Mouse (Mus musculus) small intestine, adult 2 months (tissue): ENCODE measurements around the gene Gapvd1. TPM values are rescaled to one million over a fixed set of nuclear protein-coding genes. Genes with fewer than 3 reads are reported as not detected.

Source experiments
- H3K27ac ChIP-seq: fragments of 200-500 bp; 2 replicates; pipeline ENCODE4 v1.5.1; 2012; ENCODE audit warnings: low read depth, low read length, control low read depth, inconsistent platforms; ENCODE audit not compliant: insufficient read depth
- H3K27me3 ChIP-seq: fragments of 200-500 bp; 2 replicates; pipeline ENCODE4 v1.6.1; 2012; ENCODE audit warnings: mild to moderate bottlenecking, moderate library complexity, low read length, inconsistent platforms; ENCODE audit not compliant: control insufficient read depth, insufficient read depth
- H3K36me3 ChIP-seq: fragments of 200-500 bp; 2 replicates; pipeline ENCODE4 v1.6.1; 2012; ENCODE audit warnings: mild to moderate bottlenecking, low read length, control low read depth, inconsistent platforms; ENCODE audit not compliant: control insufficient read depth, insufficient read depth
- H3K4me1 ChIP-seq: fragments of 200-500 bp; 2 replicates; pipeline ENCODE4 v1.6.1; 2012; ENCODE audit warnings: low read length, inconsistent platforms, mixed read lengths; ENCODE audit not compliant: control insufficient read depth, insufficient read depth, insufficient read length
- H3K4me3 ChIP-seq: fragments of 200-500 bp; 2 replicates; pipeline ENCODE4 v1.5.1; 2012; ENCODE audit warnings: low read depth, mild to moderate bottlenecking, control low read depth, inconsistent platforms, low read length, moderate library complexity
- CTCF ChIP-seq: fragments of 200-500 bp; IDR thresholded peaks from 2 replicates; pipeline ENCODE4 v1.5.1; 2012; ENCODE audit warnings: low read depth, mild to moderate bottlenecking, control low read depth, inconsistent platforms, low read length, moderate library complexity, mixed read lengths; ENCODE audit not compliant: insufficient replicate concordance, insufficient read length; ENCODE audit errors: extremely low read depth
- POLR2A ChIP-seq: fragments of 200-500 bp; IDR thresholded peaks from 2 replicates; pipeline ENCODE4 v1.6.1; 2012; ENCODE audit warnings: low read depth, mild to moderate bottlenecking, control low read depth, inconsistent platforms, low read length, moderate library complexity
- WGBS: fragments of 180-500 bp; shearing (Covaris S2); methylation state at CpG from one replicate; pipeline ENCODE4 v1.1.7; 2018; 5-methylcytosine and 5-hydroxymethylcytosine counted together
- polyA plus RNA-seq: library from polyadenylated mRNA; depleted of rRNA; stranded (reverse); fragments of >200 nt; gene quantifications from 2 replicates; pipeline ENCODE4 v1.2.3, GENCODE M21; 2012

Gene Gapvd1
- polyA plus RNA-seq, 1 experiment = 7.3 TPM

GRCm38 (mm10) chr2:34708675-34709074, 46.4 kb downstream of the Gapvd1 start:
- TF ChIP-seq POLR2A (no peak), CTCF (no peak)
- Histone ChIP-seq H3K27me3 (no peaks in the 10 kb centered on the region), H3K4me1 (no peaks in the 10 kb centered on the region), H3K27ac (no peak overlapping the region), H3K36me3 (peaks cover 62% of the 10 kb centered on the region), H3K4me3 (no peak overlapping the region)
- 96% methylated on average over 1 of the region's 1 CpGs for WGBS

- H3K36me3 ChIP-seq = peaks cover 63% of the 10 kb centered on the region
- H3K4me1 ChIP-seq = no peaks in the 10 kb centered on the region
- H3K4me3 ChIP-seq = no peak overlapping the region
- no peak overlapping the region for H3K27ac ChIP-seq
- TF ChIP-seq POLR2A = no peak
- TF ChIP-seq CTCF = no peak
- H3K27me3 ChIP-seq = no peaks in the 10 kb centered on the region
Observed at GRCm38 (mm10) chr2:34696592-34696991, 58.4 kb downstream of the Gapvd1 start.

GRCm38 (mm10) chr2:34692861-34693260, 62.2 kb downstream of the Gapvd1 start:
- TF ChIP-seq CTCF (no peak), POLR2A (no peak)
- 90% methylated on average over 10 of the region's 10 CpGs for WGBS
- no peaks in the 10 kb centered on the region for H3K4me1 ChIP-seq
- no peak overlapping the region for H3K4me3 ChIP-seq
- no peak overlapping the region for H3K27ac ChIP-seq
- H3K36me3 ChIP-seq = peaks cover 68% of the 10 kb centered on the region
- no peaks in the 10 kb centered on the region for H3K27me3 ChIP-seq

- peaks cover 60% of the 10 kb centered on the region for H3K36me3 ChIP-seq
Observed at GRCm38 (mm10) chr2:34684076-34684870, 70.8 kb downstream of the Gapvd1 start.

GRCm38 (mm10) chr2:34677976-34678375, 77.1 kb downstream of the Gapvd1 start:
- TF ChIP-seq CTCF (no peak), POLR2A (no peak)
- Histone ChIP-seq H3K27ac (no peak overlapping the region), H3K36me3 (peaks cover 41% of the 10 kb centered on the region), H3K4me1 (no peaks in the 10 kb centered on the region), H3K27me3 (no peaks in the 10 kb centered on the region), H3K4me3 (no peak overlapping the region)
- WGBS = 96% methylated on average over 4 of the region's 4 CpGs

More at GRCm38 (mm10) chr2:34684076-34684870, 70.8 kb downstream of the Gapvd1 start:
- no peaks in the 10 kb centered on the region for H3K4me1 ChIP-seq
- no peak overlapping the region for H3K4me3 ChIP-seq
- 80% methylated on average over 9 of the region's 9 CpGs for WGBS
- H3K27me3 ChIP-seq = no peaks in the 10 kb centered on the region
- no peak overlapping the region for H3K27ac ChIP-seq
- TF ChIP-seq POLR2A = no peak
- no peak for TF ChIP-seq CTCF

- 91% methylated on average over 8 of the region's 8 CpGs for WGBS
- no peak overlapping the region for H3K4me3 ChIP-seq
- no peak for TF ChIP-seq CTCF
- no peak for TF ChIP-seq POLR2A
Observed at GRCm38 (mm10) chr2:34677061-34677460, 78.0 kb downstream of the Gapvd1 start.

GRCm38 (mm10) chr2:34673846-34674245, 81.2 kb downstream of the Gapvd1 start:
- 37% methylated on average over 11 of the region's 11 CpGs for WGBS
- Histone ChIP-seq H3K4me1 (no peaks in the 10 kb centered on the region), H3K27ac (no peak overlapping the region), H3K36me3 (peaks cover 24% of the 10 kb centered on the region), H3K27me3 (no peaks in the 10 kb centered on the region), H3K4me3 (no peak overlapping the region)
- TF ChIP-seq POLR2A = no peak
- TF ChIP-seq CTCF = no peak

More at GRCm38 (mm10) chr2:34677061-34677460, 78.0 kb downstream of the Gapvd1 start:
- H3K27ac ChIP-seq = no peak overlapping the region
- H3K4me1 ChIP-seq = no peaks in the 10 kb centered on the region
- peaks cover 35% of the 10 kb centered on the region for H3K36me3 ChIP-seq
- no peaks in the 10 kb centered on the region for H3K27me3 ChIP-seq
